Mouse (Mus musculus) heart, postnatal 25 days (tissue): ENCODE measurements around the gene Hsd17b1. TPM values are rescaled to one million over a fixed set of nuclear protein-coding genes. Genes with fewer than 3 reads are reported as not detected.
A peak's percentile ranks its signal among the peaks of the same experiment; 100 is the strongest.

Source experiments
- DNase-seq: peaks from one replicate; pipeline ENCODE4 v3.0.0; 2022; ENCODE audit warnings: low spot score
- intact Hi-C: fragments of 180-260 bp; cut with DNase I; formaldehyde crosslinking; loops from one replicate; pipeline ENCODE4 v1.15.1; 2025
- total RNA-seq, 2 experiments: library from RNA; stranded (reverse); gene quantifications; 2 replicates each; pipeline ENCODE4 v1.2.3; 2021

The Hsd17b1 gene
- under 1 TPM; 0.55 to 0.64 TPM for total RNA-seq

DNA sequence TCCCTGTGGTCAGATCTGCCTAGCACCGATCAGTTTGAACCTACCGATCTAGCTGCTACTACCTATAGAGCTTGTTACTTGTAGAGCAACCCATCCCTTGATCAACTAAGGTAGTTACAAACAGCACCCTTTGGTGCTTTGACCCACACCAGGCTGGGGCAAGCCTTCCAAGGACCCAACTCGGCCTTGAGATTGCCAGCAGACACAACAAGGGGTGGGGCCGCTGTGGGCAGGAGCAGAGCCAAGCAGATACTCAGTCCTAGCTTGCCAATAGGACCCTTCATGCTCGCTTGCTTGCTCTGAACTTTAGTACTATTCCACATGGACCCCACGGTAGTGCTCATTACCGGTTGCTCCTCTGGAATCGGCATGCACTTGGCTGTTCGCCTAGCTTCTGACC is at the start of gene Hsd17b1:
Gene Hsd17b1 (plus strand): TSS at position 291 of the 400 bp plus-strand sequence.
- no peak for DNase-seq
- intact Hi-C loops, result no loop called here

GRCm38 (mm10) chr11:101029320-101029719 is 48.9 kb upstream of the Hsd17b1 start:
- no peak for DNase-seq
- intact Hi-C loops, result no loop called here

DNA sequence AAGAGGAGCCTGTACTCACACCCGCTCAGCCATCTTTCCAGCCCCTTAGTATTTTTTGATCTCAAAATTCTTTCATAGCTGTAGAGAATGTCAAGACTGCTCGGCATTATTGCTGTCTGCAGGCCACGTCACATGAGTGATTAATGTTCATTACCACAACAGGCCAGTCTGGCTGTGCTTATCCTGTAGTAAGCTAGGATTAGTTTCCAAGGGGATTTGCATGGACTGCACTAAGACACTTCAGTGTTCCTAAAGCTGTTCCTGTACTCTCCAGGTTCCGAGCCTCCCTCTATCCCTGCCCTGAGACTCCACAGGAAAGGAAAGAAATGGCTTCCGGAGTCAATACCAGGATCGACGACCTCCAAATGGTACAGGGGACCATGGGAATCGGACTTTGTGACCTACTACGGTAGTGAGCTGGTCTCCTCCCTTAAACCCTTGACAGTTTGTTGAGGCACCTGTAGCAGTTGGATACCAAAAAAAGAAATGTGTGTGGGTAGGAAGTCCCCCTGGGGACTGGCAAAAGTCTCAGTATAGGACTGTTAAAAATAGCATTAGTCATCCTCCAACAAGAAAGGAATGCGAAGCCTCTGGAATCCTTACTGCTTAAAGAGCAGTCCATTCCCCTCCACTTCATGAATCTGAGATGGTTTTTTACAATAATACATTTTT is 47.9 kb upstream of the Hsd17b1 start:
- intact Hi-C loops, result no loop called here
- no peak for DNase-seq

GRCm38 (mm10) chr11:101030808-101031156 is 47.4 kb upstream of the Hsd17b1 start:
- DNase-seq, result no peak
- intact Hi-C loops, result no loop called here

DNA sequence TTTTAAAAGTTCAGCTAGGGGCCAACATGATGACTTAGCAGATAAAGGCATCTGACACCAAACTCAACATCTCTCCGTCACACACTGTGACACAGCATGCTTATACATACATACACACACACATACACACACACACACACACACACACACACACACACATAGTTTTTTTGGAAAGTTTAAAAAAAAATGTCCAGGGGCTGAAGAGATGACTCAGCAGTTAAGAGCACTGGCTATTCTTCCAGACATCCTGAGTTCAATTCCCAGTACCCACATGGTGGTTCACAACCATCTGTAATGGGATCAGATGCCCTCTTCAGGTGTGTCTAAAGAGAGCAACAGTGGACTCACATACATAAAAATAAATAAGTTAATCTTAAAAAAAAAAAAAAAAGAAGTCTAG is 46.7 kb upstream of the Hsd17b1 start:
- intact Hi-C loops, result no loop called here
- DNase-seq, result no peak

DNA sequence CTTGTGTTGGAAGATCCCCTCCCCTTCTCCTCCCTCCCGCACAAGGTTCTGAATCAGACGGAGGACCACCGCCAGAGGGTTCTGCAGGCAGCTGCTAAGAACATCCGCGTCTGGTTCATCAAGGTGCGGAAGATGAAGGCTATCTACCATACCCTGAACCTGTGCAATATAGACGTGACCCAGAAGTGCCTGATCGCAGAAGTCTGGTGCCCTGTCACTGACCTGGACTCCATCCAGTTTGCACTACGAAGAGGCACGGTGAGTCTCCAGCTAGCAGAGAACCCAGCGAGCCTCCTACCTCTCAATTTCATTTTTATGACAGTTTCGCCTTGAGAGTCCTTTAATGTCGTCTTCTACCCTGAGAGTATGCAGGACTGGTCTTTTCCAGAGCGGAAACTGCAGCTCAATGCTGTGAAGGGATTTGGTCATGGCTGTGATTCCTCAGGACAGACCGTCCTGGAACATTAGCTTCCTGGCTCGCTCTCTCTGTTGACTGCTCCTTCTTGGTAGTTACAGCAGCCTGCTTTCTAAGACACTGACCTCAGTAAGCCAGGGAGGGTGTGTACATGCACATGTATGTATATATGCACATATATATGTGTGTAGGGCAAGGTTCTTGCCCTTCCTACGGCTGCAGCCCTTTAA is 44.2 kb upstream of the Hsd17b1 start:
- DNase-seq, result no peak
- intact Hi-C loops, result no loop called here

- no peak for DNase-seq
- intact Hi-C loops, result no loop called here
Observed at GRCm38 (mm10) chr11:101034614-101035327, 43.4 kb upstream of the Hsd17b1 start.

GRCm38 (mm10) chr11:101035328-101035695 is 42.9 kb upstream of the Hsd17b1 start:
- no peak for DNase-seq
- intact Hi-C loops, result no loop called here

DNA sequence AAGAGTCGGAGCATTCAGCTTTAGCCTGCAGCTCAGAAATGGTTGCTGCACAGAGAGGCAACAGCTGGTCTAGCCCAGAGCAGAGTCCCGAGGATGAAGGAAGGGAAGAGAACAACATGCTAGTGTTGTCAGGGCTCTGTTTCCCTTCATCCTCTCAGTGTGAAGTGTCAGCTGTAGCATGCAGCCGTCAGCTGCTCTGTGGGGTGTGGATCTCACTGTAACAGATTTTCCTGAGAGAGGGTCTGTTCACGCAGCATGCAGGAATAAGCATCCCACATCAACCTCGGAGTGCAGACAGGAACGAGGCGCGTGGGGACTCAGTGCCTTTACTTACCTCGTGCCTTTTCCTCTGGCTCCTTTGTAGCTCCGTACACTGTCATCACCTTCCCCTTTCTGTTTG is 40.4 kb upstream of the Hsd17b1 start:
- DNase-seq, result no peak
- intact Hi-C loops, result no loop called here

DNA sequence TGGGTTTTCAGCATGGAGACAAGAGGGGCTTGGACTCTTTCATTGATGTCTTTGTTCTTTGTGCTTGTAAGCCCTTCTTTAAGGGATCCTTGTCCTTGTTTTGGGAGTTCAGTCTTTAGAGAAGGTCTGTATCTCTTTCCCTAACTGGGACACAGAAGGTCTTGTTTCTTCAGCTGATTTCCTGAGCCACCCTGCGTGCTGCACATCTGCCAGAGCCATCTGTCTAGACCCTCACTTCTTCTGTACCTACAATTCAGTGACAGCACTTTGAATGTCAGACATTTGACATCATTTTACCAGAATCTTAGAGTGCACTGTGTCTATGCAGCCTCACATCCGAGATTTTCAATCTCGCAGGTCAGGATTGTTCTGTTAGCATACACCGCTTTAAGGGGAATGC is 32.4 kb upstream of the Hsd17b1 start:
- DNase-seq, result no peak
- intact Hi-C loops, result no loop called here

GRCm38 (mm10) chr11:101046440-101046839 is 31.8 kb upstream of the Hsd17b1 start:
- DNase-seq, result no peak

GRCm38 (mm10) chr11:101047502-101047901 is 30.7 kb upstream of the Hsd17b1 start:
- no peak for DNase-seq
- intact Hi-C loops, result no loop called here

More at GRCm38 (mm10) chr11:101046440-101046839, 31.8 kb upstream of the Hsd17b1 start:
- intact Hi-C loops, result no loop called here

GRCm38 (mm10) chr11:101050359-101050758 is 27.9 kb upstream of the Hsd17b1 start:
- intact Hi-C loops, result no loop called here
- DNase-seq, result no peak

- intact Hi-C loops, result no loop called here
- DNase-seq, result no peak
Observed at GRCm38 (mm10) chr11:101051051-101051493, 27.1 kb upstream of the Hsd17b1 start.

DNA sequence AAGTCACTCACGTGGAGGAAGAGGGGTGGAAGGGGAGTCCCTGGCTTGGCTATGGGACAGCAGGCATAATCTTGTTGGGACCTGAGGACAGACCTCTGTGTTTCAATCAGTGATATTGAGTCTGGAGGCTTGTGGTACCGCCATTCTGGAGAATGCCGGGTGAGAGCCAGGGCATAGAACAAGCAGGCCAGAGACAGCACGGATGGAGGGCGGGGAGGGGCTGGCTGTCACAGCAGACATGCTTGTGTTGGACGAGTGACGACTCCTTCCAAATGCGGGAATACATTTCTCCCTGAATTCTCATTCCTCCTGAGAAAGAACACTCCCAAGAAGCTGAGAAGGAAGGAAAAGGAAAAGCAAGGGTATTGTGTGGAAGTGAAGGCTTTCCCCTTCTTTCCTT is 26.6 kb upstream of the Hsd17b1 start:
- intact Hi-C loops, result no loop called here
- no peak for DNase-seq

GRCm38 (mm10) chr11:101052751-101053473 is 25.3 kb upstream of the Hsd17b1 start:
- intact Hi-C loops, result no loop called here

DNA sequence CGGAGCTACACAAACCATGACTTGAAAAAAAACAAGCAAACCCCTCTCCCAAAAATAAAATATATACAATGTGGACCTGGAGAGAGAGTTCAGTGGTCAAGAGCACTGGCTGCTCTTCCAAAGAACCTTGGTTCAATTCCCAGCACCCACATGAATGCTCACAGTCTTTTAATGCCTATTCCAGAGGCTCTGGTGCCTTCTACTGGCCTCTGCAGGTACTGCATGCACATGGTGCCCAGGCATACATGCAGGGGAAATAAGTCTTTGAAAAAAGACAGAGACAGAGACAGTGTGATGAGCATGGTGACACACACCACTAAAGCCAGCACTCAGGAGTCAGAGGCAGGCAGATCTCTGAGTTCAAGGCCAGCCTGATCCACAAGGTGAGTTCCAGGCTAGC is 24.2 kb upstream of the Hsd17b1 start:
- intact Hi-C loops, result no loop called here
- DNase-seq, result no peak

More at GRCm38 (mm10) chr11:101052751-101053473, 25.3 kb upstream of the Hsd17b1 start:
- DNase-seq, result peak; percentile 67

DNA sequence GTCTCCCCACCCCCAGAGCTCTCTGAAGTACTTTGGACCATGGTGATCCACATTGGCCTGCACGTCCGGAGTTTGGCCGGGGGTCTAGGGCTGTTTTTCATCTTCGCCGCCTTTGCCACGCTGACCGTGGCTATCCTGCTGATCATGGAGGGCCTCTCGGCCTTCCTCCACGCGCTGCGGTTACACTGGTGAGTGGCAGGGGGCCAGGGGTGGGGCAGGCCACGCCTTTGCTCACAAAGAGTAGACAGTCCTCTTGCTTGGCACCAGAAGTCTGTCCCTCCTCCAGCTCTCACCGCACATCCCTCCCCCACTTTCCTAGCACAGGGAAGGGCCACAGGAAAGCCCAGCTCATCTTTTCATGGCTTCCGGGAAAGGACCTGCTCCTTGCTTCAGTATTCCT is 22.8 kb upstream of the Hsd17b1 start:
- intact Hi-C loops, result no loop called here
- no peak for DNase-seq

- intact Hi-C loops, result loop anchor here (2.0 kb wide), 2 partner anchors 74 to 164 kb away; no protein-coding TSS in a partner anchor
- peak; percentile 50 for DNase-seq
Observed at GRCm38 (mm10) chr11:101056885-101057284, 21.3 kb upstream of the Hsd17b1 start.

GRCm38 (mm10) chr11:101057860-101058259 is 20.4 kb upstream of the Hsd17b1 start:
- intact Hi-C loops, result loop anchor here (2.0 kb wide), 3 partner anchors 75 to 165 kb away; no protein-coding TSS in a partner anchor
- peak; percentile 66 for DNase-seq
